Mouse (Mus musculus): Measurements from ENCODE around the gene Rtkn. TPM values are rescaled to one million over a fixed set of nuclear protein-coding genes. Genes with fewer than 3 reads are reported as not detected.

Gene Rtkn
- polyA plus RNA-seq, 1 experiment: 0.39 TPM

GRCm38 (mm10) chr6:83101688-83102556 is 33.3 kb upstream of the Rtkn start:
- Histone ChIP-seq H3K9me3 (ENCODE audit: control insufficient read depth, low read length) (no peaks in the 10 kb centered on the region), H3K4me1 (ENCODE audit: control insufficient read depth) (peaks cover 31% of the 10 kb centered on the region), H3K36me3 (ENCODE audit: control insufficient read depth) (peaks cover 36% of the 10 kb centered on the region), H3K4me3 (replicated peaks) (peak overlapping the region; percentile 79), H3K27me3 (ENCODE audit: control insufficient read depth) (peaks cover 24% of the 10 kb centered on the region)
- TF ChIP-seq GATA1 (IDR thresholded peaks at IDR 0.05; ENCODE audit: low read length) (no peak), TAL1 (IDR thresholded peaks at IDR 0.05; ENCODE audit: low read length) (no peak)

DNA sequence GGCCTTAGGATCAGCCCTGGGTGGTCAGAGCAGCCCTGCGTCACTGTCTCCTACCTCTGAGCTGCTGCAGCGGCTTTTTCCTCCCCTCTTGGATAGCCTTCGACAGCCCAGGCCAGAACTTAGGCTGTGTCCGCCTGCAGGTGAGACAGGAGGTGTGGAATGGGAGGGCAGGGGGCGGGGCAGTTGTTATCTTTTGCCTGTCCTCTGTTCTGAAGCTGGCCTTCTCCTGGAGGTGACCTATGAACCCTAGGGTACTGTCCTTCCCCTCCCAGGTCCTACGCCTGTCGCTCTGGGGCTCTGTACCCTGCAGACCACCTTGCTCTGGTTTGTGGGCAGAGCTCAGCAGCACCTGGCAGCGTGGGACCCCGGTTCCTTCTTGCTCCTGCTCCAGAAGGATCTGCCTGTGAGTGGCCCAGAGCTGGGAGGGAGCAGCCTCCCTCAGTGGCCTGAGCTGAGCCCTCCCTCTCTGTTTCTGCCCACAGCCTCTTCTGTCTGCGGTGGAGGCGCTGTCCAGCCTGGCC is 32.1 kb upstream of the Rtkn start:
- H3K36me3 ChIP-seq (ENCODE audit: control insufficient read depth): peaks cover 47% of the 10 kb centered on the region
- H3K9me3 ChIP-seq (ENCODE audit: control insufficient read depth, low read length): no peaks in the 10 kb centered on the region
- H3K4me1 ChIP-seq (ENCODE audit: control insufficient read depth): peaks cover 42% of the 10 kb centered on the region
- no peak for TF ChIP-seq GATA1 (IDR thresholded peaks at IDR 0.05; ENCODE audit: low read length)
- TF ChIP-seq TAL1 (IDR thresholded peaks at IDR 0.05; ENCODE audit: low read length): no peak
- peaks cover 16% of the 10 kb centered on the region for H3K27me3 ChIP-seq (ENCODE audit: control insufficient read depth)
- peak overlapping the region; percentile 79 for H3K4me3 ChIP-seq (replicated peaks)

DNA sequence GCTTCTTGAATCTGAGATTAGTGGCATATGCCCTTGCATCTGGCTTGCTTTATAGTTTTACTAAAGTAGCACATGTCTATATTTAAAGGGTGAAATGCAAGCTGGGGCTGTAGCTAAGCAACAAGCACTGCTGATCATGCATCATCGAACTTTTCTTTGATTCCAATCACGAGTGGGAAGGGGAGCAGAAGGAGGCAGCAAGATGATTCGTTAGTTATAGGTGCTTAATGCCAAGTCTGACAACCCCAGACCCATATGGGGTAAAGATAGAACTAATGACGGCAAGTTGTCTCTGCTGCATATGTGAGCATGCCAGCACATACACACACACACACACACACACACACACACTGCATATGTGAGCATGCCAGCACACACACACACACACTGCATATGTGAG is 31.1 kb upstream of the Rtkn start:
- TF ChIP-seq TAL1 (IDR thresholded peaks at IDR 0.05; ENCODE audit: low read length) (no peak), GATA1 (IDR thresholded peaks at IDR 0.05; ENCODE audit: low read length) (no peak)
- H3K9me3 ChIP-seq (ENCODE audit: control insufficient read depth, low read length): no peaks in the 10 kb centered on the region
- peaks cover 48% of the 10 kb centered on the region for H3K4me1 ChIP-seq (ENCODE audit: control insufficient read depth)
- H3K4me3 ChIP-seq (replicated peaks): no peak overlapping the region
- H3K36me3 ChIP-seq (ENCODE audit: control insufficient read depth): peaks cover 48% of the 10 kb centered on the region
- peaks cover 6% of the 10 kb centered on the region for H3K27me3 ChIP-seq (ENCODE audit: control insufficient read depth)

DNA sequence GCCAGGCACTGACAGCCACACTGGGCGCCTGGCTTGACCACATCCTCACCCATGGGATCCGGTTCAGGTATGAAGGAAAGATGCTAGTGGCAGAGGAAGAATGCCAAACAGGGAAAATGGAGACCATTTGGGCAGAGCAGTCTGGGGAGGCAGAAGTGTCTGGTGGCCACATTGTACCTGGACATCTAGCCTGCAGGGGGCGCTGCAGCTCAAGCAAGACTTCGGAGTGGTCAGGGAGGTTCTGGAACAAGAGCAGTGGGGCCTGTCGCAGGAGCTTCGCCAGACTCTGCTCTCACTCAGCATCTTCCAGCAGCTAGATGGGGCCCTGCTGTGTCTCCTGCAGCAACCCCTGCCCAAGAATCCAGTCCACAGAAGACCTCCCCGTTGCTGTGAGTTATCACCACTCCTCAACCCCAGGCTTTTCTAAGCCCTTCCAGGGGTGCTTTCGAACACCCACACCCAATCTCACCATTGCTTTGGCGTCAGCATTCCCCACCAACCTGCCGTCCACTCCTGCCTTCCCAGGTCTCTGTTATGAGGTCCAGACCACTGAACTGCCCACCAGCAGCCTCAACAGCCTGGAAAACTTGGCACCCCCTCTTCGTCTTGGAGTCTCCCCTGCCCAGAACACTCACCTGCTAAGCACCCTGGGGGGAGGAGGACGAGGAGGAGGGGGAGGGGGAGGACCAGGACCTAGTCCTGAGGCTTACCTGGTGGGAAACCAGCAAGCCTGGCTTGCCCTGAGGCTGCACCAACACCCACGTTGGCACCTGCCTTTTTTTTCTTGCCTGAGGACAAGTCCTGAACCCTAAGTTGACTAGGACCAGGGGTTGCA is 27.5 kb upstream of the Rtkn start:
- Histone ChIP-seq H3K4me3 (replicated peaks) (peak overlapping the region; percentile 68), H3K4me1 (ENCODE audit: control insufficient read depth) (peaks cover 56% of the 10 kb centered on the region), H3K27me3 (ENCODE audit: control insufficient read depth) (no peaks in the 10 kb centered on the region), H3K9me3 (ENCODE audit: control insufficient read depth, low read length) (no peaks in the 10 kb centered on the region), H3K36me3 (ENCODE audit: control insufficient read depth) (peaks cover 72% of the 10 kb centered on the region)
- TF ChIP-seq GATA1 (IDR thresholded peaks at IDR 0.05; ENCODE audit: low read length) (no peak), TAL1 (IDR thresholded peaks at IDR 0.05; ENCODE audit: low read length) (no peak)

DNA sequence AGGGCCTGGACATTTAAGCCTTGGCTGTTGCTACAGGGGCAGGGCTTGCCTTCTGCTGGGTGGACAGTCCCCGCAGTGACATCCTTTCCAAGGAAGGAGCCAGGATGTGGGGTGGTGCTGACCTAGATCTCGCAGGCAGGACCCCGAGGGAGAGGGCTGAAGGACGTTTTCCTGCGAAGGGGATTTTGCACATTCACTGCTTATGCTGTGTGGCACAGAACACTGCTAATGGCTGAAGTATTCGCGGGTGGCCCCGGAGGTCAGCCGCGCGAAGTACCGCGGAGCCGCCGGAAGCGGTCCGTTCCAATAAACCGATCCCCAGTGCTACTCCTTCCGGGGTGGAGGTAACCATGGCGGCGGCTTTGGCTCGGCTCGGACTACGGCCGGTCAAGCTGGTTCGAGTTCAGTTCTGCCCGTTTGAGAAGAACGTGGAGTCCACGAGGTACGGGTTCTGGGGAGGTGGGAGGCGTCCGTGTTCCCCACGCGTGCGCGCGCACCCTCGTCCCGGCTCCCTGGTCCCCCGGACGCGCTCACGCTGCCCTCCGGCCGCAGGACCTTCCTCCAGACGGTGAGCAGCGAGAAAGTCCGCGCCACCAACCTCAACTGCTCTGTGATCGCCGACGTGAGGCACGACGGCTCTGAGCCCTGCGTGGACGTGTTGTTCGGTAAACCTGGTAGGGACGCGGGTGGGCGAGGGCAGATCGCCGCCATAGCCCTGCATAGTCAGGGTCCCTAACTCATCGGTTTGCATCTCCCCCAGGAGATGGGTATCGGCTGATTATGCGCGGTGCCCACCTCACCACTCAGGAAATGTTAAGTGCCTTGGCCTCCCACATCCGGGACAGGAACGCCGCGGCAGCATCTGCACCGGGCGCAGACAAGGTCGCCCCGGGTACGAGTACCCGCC is 26.2 kb upstream of the Rtkn start, which contains the start of gene Mrpl53:
Gene Mrpl53 (plus strand): TSS at position 279 of the 907 bp plus-strand sequence.
- Histone ChIP-seq H3K36me3 (ENCODE audit: control insufficient read depth) (peaks cover 70% of the 10 kb centered on the region), H3K4me3 (replicated peaks) (peak within 1 kb of the TSS; percentile 68), H3K4me1 (ENCODE audit: control insufficient read depth) (peaks cover 53% of the 10 kb centered on the region), H3K27me3 (ENCODE audit: control insufficient read depth) (no peaks in the 10 kb centered on the region), H3K9me3 (ENCODE audit: control insufficient read depth, low read length) (no peaks in the 10 kb centered on the region)
- TF ChIP-seq GATA1 (IDR thresholded peaks at IDR 0.05; ENCODE audit: low read length): no peak
- TF ChIP-seq TAL1 (IDR thresholded peaks at IDR 0.05; ENCODE audit: low read length): no peak

DNA sequence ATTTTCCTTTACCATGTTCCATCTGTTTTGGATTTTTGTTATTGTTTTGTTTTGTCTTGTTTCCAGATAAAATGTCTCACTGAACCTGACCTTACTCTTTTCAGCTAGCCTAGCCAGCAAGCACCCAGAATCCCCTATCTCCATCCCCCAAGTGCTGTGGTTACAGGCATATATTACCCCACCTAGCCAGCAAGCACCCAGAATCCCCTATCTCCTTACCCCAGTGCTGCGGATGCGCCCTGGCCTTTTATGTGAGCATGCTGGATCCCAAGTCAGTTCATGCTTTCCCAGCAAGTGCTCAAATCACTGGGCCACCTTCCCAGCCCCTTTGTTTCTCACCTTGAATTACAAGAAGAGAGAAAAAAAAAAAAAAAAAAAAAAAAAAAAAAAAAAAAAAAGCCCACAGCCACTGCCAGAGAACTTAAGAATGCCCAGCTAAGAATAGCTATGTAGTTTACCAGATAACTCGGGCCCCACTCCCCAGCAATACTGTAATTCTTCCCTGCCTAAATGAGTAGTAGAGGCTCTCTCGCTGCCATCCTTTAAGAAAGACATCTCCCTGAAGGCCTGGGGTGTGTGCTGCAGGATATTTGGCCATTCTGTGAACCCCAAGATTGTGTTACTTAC is 23.6 kb upstream of the Rtkn start:
- Histone ChIP-seq H3K9me3 (ENCODE audit: control insufficient read depth, low read length) (no peaks in the 10 kb centered on the region), H3K4me1 (ENCODE audit: control insufficient read depth) (peaks cover 77% of the 10 kb centered on the region), H3K36me3 (ENCODE audit: control insufficient read depth) (peaks cover 52% of the 10 kb centered on the region), H3K27me3 (ENCODE audit: control insufficient read depth) (no peaks in the 10 kb centered on the region), H3K4me3 (replicated peaks) (no peak overlapping the region)
- no peak for TF ChIP-seq TAL1 (IDR thresholded peaks at IDR 0.05; ENCODE audit: low read length)
- TF ChIP-seq GATA1 (IDR thresholded peaks at IDR 0.05; ENCODE audit: low read length): no peak

- peak within 1 kb of the TSS; percentile 93 for H3K4me3 ChIP-seq (replicated peaks)
- no peaks in the 10 kb centered on the region for H3K27me3 ChIP-seq (ENCODE audit: control insufficient read depth)
- TF ChIP-seq TAL1 (IDR thresholded peaks at IDR 0.05; ENCODE audit: low read length) (no peak), GATA1 (IDR thresholded peaks at IDR 0.05; ENCODE audit: low read length) (no peak)
- H3K4me1 ChIP-seq (ENCODE audit: control insufficient read depth): peaks cover 86% of the 10 kb centered on the region
- peaks cover 69% of the 10 kb centered on the region for H3K36me3 ChIP-seq (ENCODE audit: control insufficient read depth)
- H3K9me3 ChIP-seq (ENCODE audit: control insufficient read depth, low read length): no peaks in the 10 kb centered on the region
These were observed 20.1 kb upstream of the Rtkn start, which contains the start of gene Mogs for GRCm38 (mm10) chr6:83115011-83115671. Mogs (plus strand) TSS chr6:83115496.
